Mouse (Mus musculus): ENCODE results near the gene Tet3. TPM values are rescaled to one million over a fixed set of nuclear protein-coding genes. Genes with fewer than 3 reads are reported as not detected.

Tet3 gene
- polyA plus RNA-seq, 1 experiment from 2014 or later: 63.1 TPM

DNA sequence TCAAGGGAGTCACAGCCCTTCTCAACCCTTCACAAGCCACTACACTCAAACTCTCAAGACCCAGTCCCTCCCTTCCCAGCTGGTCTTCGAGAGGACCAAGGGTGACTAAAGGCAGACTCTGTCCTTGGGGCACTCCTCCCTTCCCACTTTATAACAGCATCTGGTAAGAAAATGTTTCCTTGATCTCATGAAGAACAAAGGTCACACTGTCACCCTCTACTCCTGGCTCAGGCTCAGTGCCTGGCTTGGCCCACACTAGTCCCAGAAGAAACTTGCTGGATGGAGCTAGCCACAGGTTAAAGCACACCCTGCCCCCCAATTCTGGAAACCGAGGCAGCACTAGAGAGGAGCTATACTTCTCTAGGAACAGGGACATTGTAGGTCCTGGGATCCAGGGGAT lies 13.1 kb downstream of the Tet3 start:
- no peak overlapping the region for H3K4me2 ChIP-seq (replicated peaks)
- H3K4me3 ChIP-seq: no peak overlapping the region
- no peak for ATAC-seq (ENCODE audit: low FRiP score, low read depth)
- 70% methylated on average over 2 of the region's 2 CpGs for WGBS
- no peaks in the 10 kb centered on the region for H3K27me3 ChIP-seq
- peaks cover 54% of the 10 kb centered on the region for H3K36me3 ChIP-seq
- peaks cover 90% of the 10 kb centered on the region for H3K4me1 ChIP-seq
- no peak overlapping the region for H3K9ac ChIP-seq
- no peaks in the 10 kb centered on the region for H3K9me3 ChIP-seq
- H3K27ac ChIP-seq: no peak overlapping the region

DNA sequence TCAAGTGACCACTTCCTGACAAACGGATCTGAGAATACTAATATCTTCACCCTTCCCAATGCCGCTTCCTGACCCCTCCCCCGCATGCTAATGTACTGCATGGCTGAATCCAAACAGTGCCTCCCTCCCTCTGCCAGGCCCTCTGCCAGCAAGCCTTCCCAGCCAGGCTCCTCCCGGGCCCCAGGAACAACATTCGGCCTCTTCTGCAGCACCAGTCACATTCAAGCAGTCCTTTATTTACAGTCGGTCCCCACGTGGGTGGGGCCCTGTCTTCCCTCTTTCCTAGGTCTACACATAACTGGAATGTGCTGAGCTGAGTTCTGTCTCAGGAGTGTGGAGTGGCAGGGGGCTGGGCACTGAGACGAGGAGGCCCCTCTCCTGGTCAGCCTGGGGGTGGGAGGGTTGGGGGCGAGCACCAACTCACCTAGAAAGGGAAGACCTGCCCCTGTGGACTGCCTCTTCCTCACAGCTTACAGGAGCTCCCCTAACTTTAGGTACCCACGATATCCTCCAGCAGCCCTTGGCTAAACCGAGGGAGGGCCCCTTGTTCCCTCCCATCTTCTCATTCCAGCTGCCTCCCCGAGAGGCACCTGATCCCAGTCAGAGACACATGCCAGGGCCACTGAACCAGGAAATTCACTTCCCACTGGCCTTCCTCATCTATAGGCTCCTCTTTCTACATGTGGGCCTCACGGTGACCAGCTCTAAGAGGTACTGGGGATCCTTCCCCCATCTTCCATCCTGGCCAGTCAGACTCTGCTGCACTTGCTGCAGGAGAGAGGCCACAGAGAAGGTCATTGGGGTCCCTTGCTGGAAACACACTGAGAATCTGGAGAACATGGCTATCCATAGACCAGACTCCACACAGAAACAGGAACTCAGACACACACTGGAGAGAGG lies 15.2 kb downstream of the Tet3 start:
- Histone ChIP-seq H3K27me3 (no peaks in the 10 kb centered on the region), H3K9ac (0 out of 2 replicates have a peak overlapping the region, but pooled peaks have one; percentile 35), H3K4me3 (peak overlapping the region; percentile 10; the same call in 1 of the 2 replicates), H3K9me3 (no peaks in the 10 kb centered on the region), H3K36me3 (peaks cover 48% of the 10 kb centered on the region), H3K27ac (peak overlapping the region; percentile 75; the same call in 1 of the 2 replicates), H3K4me2 (replicated peaks) (peak overlapping the region; percentile 89), H3K4me1 (peaks cover 89% of the 10 kb centered on the region)
- 14% methylated on average over 13 of the region's 13 CpGs for WGBS
- ATAC-seq (ENCODE audit: low FRiP score, low read depth): peak; percentile 5; the same call in 1 of the 2 replicates

DNA sequence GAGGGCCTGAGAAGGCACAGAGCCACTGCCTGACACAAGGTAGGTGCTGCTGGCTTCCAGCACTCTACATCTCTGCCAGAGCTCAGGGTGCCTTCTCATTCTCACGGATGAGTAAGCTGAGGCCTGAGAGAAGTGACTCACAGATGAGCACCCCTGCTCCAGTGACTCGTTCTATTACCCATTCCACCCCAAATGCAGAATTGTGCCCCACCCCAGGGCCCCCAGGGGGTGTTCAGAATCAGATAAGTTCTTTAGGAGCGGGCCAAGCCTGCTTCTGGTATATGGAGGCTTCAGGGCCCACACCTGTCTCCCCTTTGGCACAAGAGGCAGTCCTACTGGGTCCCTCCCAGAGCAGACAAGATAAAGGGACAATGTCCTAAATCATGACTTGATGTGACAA lies 16.2 kb downstream of the Tet3 start:
- Histone ChIP-seq H3K27me3 (no peaks in the 10 kb centered on the region), H3K4me1 (peaks cover 89% of the 10 kb centered on the region), H3K4me2 (replicated peaks) (peak overlapping the region; percentile 89), H3K9ac (0 out of 2 replicates have a peak overlapping the region, but pooled peaks have one; percentile 82), H3K36me3 (peaks cover 48% of the 10 kb centered on the region), H3K9me3 (no peaks in the 10 kb centered on the region), H3K4me3 (peak overlapping the region; percentile 69), H3K27ac (peak overlapping the region; percentile 75; the same call in 1 of the 2 replicates)
- ATAC-seq (ENCODE audit: low FRiP score, low read depth): no peak
- 55% methylated on average over 3 of the region's 3 CpGs for WGBS

DNA sequence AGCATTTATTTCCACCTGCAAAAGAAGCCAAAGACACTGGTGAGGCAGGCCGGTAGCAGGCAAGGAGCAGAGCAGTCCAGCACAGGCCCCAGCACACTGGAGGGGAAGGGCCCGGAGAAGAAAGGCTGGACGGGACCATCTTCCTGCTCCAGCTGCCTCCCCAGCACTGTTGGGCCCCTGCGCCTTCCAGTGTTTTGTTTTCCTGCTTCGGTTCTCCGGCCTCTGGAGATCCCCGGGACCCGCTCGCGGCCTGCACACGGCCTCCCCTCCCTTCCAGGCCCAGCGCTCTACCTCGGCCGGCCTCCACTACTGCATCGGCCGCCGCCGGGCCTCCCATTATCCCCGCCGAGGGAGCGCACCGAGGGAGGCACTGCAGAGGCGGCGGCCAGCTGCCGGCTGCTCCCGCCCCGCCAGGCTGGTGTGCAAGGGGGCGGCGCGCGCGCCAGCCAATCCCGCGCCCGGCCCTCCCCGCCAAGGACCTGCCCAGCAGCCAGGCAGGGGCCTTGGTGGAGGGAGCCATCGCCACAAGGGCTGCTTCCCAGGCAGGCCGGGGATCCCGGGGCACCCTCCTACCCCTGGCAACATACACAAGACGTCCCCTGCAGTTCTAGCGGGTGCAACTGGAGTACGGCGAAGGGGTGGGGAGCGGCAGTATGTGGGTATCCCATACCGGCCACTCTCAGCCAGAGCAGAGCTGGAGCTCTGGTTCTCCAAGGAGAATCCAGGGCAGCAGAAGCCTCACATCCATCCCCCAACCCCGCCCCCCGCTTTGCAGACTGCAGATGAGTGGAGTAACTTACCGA lies 17.4 kb downstream of the Tet3 start:
- Histone ChIP-seq H3K9me3 (no peaks in the 10 kb centered on the region), H3K4me3 (peak overlapping the region; percentile 69), H3K4me2 (replicated peaks) (peak overlapping the region; percentile 89), H3K36me3 (peaks cover 49% of the 10 kb centered on the region), H3K27ac (peak overlapping the region; percentile 95), H3K4me1 (peaks cover 83% of the 10 kb centered on the region), H3K9ac (peak overlapping the region; percentile 82), H3K27me3 (no peaks in the 10 kb centered on the region)
- ATAC-seq (ENCODE audit: low FRiP score, low read depth): peak; percentile 95
- WGBS: 2% methylated on average over 40 of the region's 48 CpGs

DNA sequence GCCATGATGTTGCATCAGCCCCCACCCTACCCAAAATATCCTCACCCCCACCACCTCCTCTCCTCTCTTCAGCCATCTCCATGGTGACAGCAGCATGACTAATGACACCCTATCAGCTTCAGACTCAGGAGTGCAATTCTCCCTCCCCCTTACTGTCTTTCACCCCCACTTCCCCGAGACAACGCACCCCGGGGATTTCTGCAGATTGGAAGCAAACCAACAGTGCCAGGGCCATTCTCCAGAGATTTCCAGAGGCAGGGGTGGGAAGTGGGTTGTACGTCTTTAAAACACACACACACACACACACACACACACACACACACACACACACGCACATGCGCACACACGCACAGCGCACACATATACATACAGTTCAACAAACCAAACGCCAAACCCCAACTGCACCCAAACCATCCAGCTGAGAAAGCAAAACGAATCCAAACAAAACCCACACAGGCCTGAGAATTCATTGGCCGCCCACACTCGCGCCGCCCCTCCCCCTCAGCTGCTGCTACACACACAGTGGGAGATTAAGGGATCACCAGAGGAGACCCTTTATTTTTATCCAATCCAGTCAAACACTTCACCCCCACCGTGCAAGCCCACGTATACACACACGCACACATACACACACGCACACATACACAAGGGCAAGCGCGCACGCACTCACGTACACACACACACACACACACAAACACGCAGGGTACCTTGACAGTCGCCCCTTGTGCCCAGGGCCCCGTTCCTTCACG lies 18.2 kb downstream of the Tet3 start:
- ATAC-seq (ENCODE audit: low FRiP score, low read depth): peak; percentile 45
- H3K9me3 ChIP-seq: no peaks in the 10 kb centered on the region
- H3K36me3 ChIP-seq: peaks cover 46% of the 10 kb centered on the region
- no peaks in the 10 kb centered on the region for H3K27me3 ChIP-seq
- peak overlapping the region; percentile 89 for H3K4me2 ChIP-seq (replicated peaks)
- H3K4me1 ChIP-seq: peaks cover 79% of the 10 kb centered on the region
- H3K4me3 ChIP-seq: peak overlapping the region; percentile 69
- peak overlapping the region; percentile 95 for H3K27ac ChIP-seq
- 3% methylated on average over 26 of the region's 26 CpGs for WGBS
- peak overlapping the region; percentile 82 for H3K9ac ChIP-seq

DNA sequence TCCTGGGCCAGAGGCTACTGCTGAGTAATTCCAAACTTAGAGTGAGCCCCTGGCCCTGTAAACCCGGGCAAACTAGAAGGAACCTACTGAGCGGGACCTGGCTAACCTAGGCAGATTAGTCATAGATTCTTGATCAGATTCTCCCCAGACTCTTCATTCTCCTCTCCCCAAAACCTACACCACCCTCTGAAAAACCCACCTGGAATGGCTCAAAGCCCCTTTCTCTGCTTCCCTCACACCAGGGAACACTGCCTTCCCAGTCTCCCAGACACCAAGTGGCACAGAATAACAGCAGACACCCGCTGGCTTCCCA lies 18.7 kb downstream of the Tet3 start:
- H3K27ac ChIP-seq: peak overlapping the region; percentile 95; the same call in 1 of the 2 replicates
- 32% methylated on average over 3 of the region's 3 CpGs for WGBS
- no peaks in the 10 kb centered on the region for H3K27me3 ChIP-seq
- H3K4me1 ChIP-seq: peaks cover 79% of the 10 kb centered on the region
- ATAC-seq (ENCODE audit: low FRiP score, low read depth): no peak
- peak overlapping the region; percentile 89 for H3K4me2 ChIP-seq (replicated peaks)
- H3K36me3 ChIP-seq: peaks cover 47% of the 10 kb centered on the region
- peak overlapping the region; percentile 82 for H3K9ac ChIP-seq
- peak overlapping the region; percentile 69 for H3K4me3 ChIP-seq
- H3K9me3 ChIP-seq: no peaks in the 10 kb centered on the region

DNA sequence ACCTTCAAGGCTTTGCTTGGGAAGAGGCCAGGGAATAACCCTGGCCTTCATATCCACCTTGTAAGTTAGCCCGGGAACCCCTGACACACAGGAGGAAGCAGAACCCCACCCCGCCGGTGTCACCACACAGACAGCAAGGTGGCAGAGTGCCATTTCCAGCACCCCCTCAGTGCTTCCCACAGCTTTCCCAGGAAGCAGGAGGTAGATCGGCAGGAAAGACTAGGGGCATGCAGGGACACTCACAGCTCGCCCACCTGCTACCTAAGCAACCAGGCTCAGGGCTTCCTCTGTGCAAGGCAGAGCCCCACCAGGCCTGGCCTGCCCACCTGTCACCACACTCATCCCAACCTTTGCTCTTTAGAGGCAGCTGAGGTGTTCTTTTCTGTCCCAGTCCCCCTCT lies 19.1 kb downstream of the Tet3 start:
- peak overlapping the region; percentile 69 for H3K4me3 ChIP-seq
- WGBS: 67% methylated on average over 5 of the region's 5 CpGs
- peak overlapping the region; percentile 82 for H3K9ac ChIP-seq
- peak overlapping the region; percentile 89 for H3K4me2 ChIP-seq (replicated peaks)
- peaks cover 47% of the 10 kb centered on the region for H3K36me3 ChIP-seq
- H3K27ac ChIP-seq: no peak overlapping the region
- H3K4me1 ChIP-seq: peaks cover 79% of the 10 kb centered on the region
- no peak for ATAC-seq (ENCODE audit: low FRiP score, low read depth)
- H3K9me3 ChIP-seq: no peaks in the 10 kb centered on the region
- H3K27me3 ChIP-seq: no peaks in the 10 kb centered on the region

DNA sequence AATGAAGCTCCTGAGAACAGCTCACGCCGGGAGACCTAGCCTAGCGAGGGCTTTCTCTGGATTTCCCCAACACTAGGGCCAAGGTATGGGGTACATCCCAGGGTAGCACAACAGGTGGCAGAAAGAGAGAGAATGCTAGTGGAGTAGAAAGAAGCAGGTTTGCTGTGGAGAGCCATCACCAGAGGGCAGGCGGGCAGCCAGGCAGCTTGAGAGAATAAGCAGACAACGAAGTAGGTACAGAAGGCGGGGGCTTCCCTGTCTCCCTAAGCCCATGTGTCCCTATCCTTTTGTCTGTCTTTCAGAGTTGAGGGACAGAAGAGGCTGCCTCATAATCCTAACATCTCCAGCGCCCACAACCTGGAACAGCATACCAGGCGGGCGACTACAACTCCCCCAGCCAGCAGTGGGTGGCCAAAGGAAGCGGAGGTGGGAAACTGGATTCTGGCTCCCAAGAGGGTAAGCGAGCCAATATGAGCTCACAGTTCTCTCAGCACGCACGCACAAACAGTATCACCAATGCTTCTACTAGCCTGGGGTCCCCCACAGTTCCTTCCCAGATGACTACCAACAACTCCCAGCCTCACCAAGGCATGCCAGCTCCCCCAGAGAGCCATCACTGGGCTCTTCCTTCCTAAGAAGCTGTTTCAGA lies 19.6 kb downstream of the Tet3 start:
- no peak overlapping the region for H3K27ac ChIP-seq
- H3K36me3 ChIP-seq: peaks cover 46% of the 10 kb centered on the region
- peak overlapping the region; percentile 69 for H3K4me3 ChIP-seq
- peak overlapping the region; percentile 82; the same call in 1 of the 2 replicates for H3K9ac ChIP-seq
- WGBS: 83% methylated on average over 13 of the region's 13 CpGs
- ATAC-seq (ENCODE audit: low FRiP score, low read depth): no peak
- no peaks in the 10 kb centered on the region for H3K9me3 ChIP-seq
- peak overlapping the region; percentile 89 for H3K4me2 ChIP-seq (replicated peaks)
- H3K4me1 ChIP-seq: peaks cover 78% of the 10 kb centered on the region
- no peaks in the 10 kb centered on the region for H3K27me3 ChIP-seq

DNA sequence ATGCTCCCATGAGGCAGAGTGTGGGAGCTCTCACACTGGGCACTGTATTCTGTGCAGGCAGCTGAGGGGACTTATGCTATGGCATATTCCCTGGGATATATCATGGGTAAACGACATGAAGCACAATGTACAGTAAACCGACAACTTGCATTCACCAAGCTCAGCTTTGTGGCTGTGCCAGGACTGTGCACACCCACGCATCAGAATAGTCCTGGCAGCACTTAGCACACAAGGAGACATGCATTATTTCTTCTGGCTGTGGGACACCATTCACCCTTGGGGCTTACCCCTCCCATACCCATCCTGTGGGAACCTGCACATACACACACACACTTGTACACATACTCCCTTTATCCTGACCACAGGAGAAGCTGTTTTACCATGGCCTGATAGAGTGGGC lies 20.3 kb downstream of the Tet3 start:
- no peaks in the 10 kb centered on the region for H3K27me3 ChIP-seq
- no peak overlapping the region for H3K9ac ChIP-seq
- WGBS: 94% methylated on average over 3 of the region's 3 CpGs
- no peak overlapping the region for H3K27ac ChIP-seq
- H3K4me3 ChIP-seq: no peak overlapping the region
- ATAC-seq (ENCODE audit: low FRiP score, low read depth): no peak
- H3K9me3 ChIP-seq: no peaks in the 10 kb centered on the region
- H3K4me2 ChIP-seq (replicated peaks): no peak overlapping the region; the same call in 1 of the 2 replicates
- H3K4me1 ChIP-seq: peaks cover 76% of the 10 kb centered on the region
- peaks cover 53% of the 10 kb centered on the region for H3K36me3 ChIP-seq

DNA sequence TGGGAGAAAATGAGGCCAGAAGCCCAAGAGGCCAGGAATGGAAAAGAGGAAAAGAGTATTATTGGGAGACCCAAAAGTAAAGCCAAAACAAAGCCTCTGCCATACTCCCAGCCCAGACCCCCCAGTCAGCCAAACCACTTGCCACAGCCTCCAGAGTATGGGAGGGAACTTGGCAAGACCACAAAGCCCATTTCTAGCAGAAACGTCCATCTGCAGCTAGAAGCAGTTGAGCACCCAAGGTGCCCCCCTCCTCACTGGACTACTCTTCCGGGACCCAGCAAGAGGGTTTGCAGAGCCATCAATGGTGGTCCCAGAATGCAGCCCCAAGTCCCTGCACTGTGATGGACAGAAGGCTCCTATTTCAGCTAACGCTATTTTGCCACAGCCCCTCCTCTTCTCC lies 21.1 kb downstream of the Tet3 start:
- Histone ChIP-seq H3K4me2 (replicated peaks) (no peak overlapping the region), H3K9me3 (no peaks in the 10 kb centered on the region), H3K4me1 (peaks cover 71% of the 10 kb centered on the region), H3K27me3 (no peaks in the 10 kb centered on the region), H3K9ac (no peak overlapping the region), H3K4me3 (no peak overlapping the region), H3K27ac (no peak overlapping the region), H3K36me3 (peaks cover 59% of the 10 kb centered on the region)
- ATAC-seq (ENCODE audit: low FRiP score, low read depth): no peak
- WGBS: 53% methylated on average over 3 of the region's 3 CpGs

DNA sequence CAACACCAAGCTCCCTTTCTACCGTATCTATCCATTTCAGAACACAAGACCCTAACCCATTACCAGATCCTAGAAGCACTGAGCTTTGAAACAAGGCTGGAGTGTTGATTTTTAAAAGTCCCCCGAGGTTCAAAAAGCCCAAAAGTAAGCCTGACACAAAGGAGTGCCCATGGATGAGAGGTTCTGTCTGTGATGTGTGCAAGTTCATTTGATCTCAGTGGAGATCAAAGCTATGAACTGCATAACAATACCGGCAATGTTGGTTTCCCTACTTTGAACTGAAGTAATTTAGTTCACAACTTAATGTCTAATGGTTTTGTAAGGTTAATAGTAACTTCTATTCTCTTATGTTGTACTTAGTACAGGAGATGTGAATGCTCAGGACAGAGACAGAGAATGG lies 21.7 kb downstream of the Tet3 start:
- H3K27ac ChIP-seq: no peak overlapping the region
- no peaks in the 10 kb centered on the region for H3K27me3 ChIP-seq
- H3K4me2 ChIP-seq (replicated peaks): no peak overlapping the region
- H3K9me3 ChIP-seq: no peaks in the 10 kb centered on the region
- H3K4me3 ChIP-seq: no peak overlapping the region
- peaks cover 59% of the 10 kb centered on the region for H3K36me3 ChIP-seq
- WGBS: 80% methylated on average over 3 of the region's 3 CpGs
- ATAC-seq (ENCODE audit: low FRiP score, low read depth): no peak
- H3K9ac ChIP-seq: no peak overlapping the region
- peaks cover 65% of the 10 kb centered on the region for H3K4me1 ChIP-seq

Measured in limb, embryonic 13.5 days (tissue).